Mouse (Mus musculus): ENCODE data around the gene Mgst2. TPM values are rescaled to one million over a fixed set of nuclear protein-coding genes. Genes with fewer than 3 reads are reported as not detected.

Mgst2 gene
- polyA plus RNA-seq, 1 experiment from 2014 or later, result 16.5 TPM

GRCm38 (mm10) chr3:51654303-51655055 lies 5.7 kb upstream of the Mgst2 start:
- ATAC-seq (ENCODE audit: low read depth), result no peak
- no peaks in the 10 kb centered on the region for H3K36me3 ChIP-seq
- H3K4me3 ChIP-seq (replicated peaks), result no peak overlapping the region
- H3K4me2 ChIP-seq, result no peak overlapping the region
- no peak overlapping the region for H3K9ac ChIP-seq
- no peaks in the 10 kb centered on the region for H3K9me3 ChIP-seq (replicated peaks)
- no peak for DNase-seq
- H3K27me3 ChIP-seq, result peaks cover 3% of the 10 kb centered on the region; the same call in 1 of the 2 replicates
- peaks cover 30% of the 10 kb centered on the region for H3K4me1 ChIP-seq (replicated peaks)
- H3K27ac ChIP-seq, result peak overlapping the region; percentile 79
- WGBS (ENCODE audit: insufficient replicate concordance), result 32% methylated on average over 6 of the region's 6 CpGs

- H3K4me3 ChIP-seq (replicated peaks), result no peak overlapping the region
These were observed 745 bp upstream of the Mgst2 start for GRCm38 (mm10) chr3:51659415-51659814.

GRCm38 (mm10) chr3:51660821-51661276 lies 689 bp downstream of the Mgst2 start:
- Histone ChIP-seq H3K4me2 (peak overlapping the region; percentile 53), H3K4me1 (replicated peaks) (peaks cover 44% of the 10 kb centered on the region), H3K36me3 (no peaks in the 10 kb centered on the region), H3K4me3 (replicated peaks) (peak overlapping the region; percentile 37), H3K27ac (peak overlapping the region; percentile 61), H3K9me3 (replicated peaks) (no peaks in the 10 kb centered on the region), H3K27me3 (no peaks in the 10 kb centered on the region), H3K9ac (peak overlapping the region; percentile 52; the same call in 1 of the 2 replicates)
- DNase-seq (no peak), ATAC-seq (ENCODE audit: low read depth) (peak; percentile 64)
- 73% methylated on average over 3 of the region's 3 CpGs for WGBS (ENCODE audit: insufficient replicate concordance)

More at GRCm38 (mm10) chr3:51659415-51659814, 745 bp upstream of the Mgst2 start:
- DNase-seq, result no peak
- Histone ChIP-seq H3K27ac (no peak overlapping the region), H3K27me3 (no peaks in the 10 kb centered on the region), H3K4me1 (replicated peaks) (peaks cover 48% of the 10 kb centered on the region), H3K36me3 (no peaks in the 10 kb centered on the region), H3K9me3 (replicated peaks) (no peaks in the 10 kb centered on the region), H3K4me2 (no peak overlapping the region), H3K9ac (no peak overlapping the region)
- ATAC-seq (ENCODE audit: low read depth), result no peak
- 79% methylated on average over 5 of the region's 5 CpGs for WGBS (ENCODE audit: insufficient replicate concordance)

- Histone ChIP-seq H3K9ac (peak overlapping the region; percentile 52), H3K9me3 (replicated peaks) (no peaks in the 10 kb centered on the region), H3K36me3 (no peaks in the 10 kb centered on the region), H3K4me1 (replicated peaks) (peaks cover 44% of the 10 kb centered on the region), H3K27ac (peak overlapping the region; percentile 61), H3K4me2 (peak overlapping the region; percentile 53), H3K4me3 (replicated peaks) (peak overlapping the region; percentile 37), H3K27me3 (no peaks in the 10 kb centered on the region)
- ATAC-seq (ENCODE audit: low read depth) (peak; percentile 31; the same call in 1 of the 2 replicates), DNase-seq (no peak)
- WGBS (ENCODE audit: insufficient replicate concordance), result 24% methylated on average over 5 of the region's 5 CpGs
These were observed 1.2 kb downstream of the Mgst2 start for GRCm38 (mm10) chr3:51661376-51661775.

- peaks cover 44% of the 10 kb centered on the region for H3K4me1 ChIP-seq (replicated peaks)
- no peaks in the 10 kb centered on the region for H3K36me3 ChIP-seq
- ATAC-seq (ENCODE audit: low read depth) (peak; percentile 26; the same call in 1 of the 2 replicates), DNase-seq (no peak)
- H3K9ac ChIP-seq, result peak overlapping the region; percentile 35; the same call in 1 of the 2 replicates
- H3K4me3 ChIP-seq (replicated peaks), result peak overlapping the region; percentile 19; the same call in 1 of the 2 replicates
- WGBS (ENCODE audit: insufficient replicate concordance), result 30% methylated on average over 11 of the region's 11 CpGs
- H3K27ac ChIP-seq, result peak overlapping the region; percentile 52
- no peaks in the 10 kb centered on the region for H3K9me3 ChIP-seq (replicated peaks)
- peak overlapping the region; percentile 53 for H3K4me2 ChIP-seq
- no peaks in the 10 kb centered on the region for H3K27me3 ChIP-seq
These were observed 1.9 kb downstream of the Mgst2 start for GRCm38 (mm10) chr3:51661880-51662550.

- H3K9ac ChIP-seq, result peak overlapping the region; percentile 35; the same call in 1 of the 2 replicates
These were observed 2.4 kb downstream of the Mgst2 start for GRCm38 (mm10) chr3:51662557-51662956.

GRCm38 (mm10) chr3:51668607-51669006 lies 8.4 kb downstream of the Mgst2 start:
- H3K36me3 ChIP-seq, result no peaks in the 10 kb centered on the region
- H3K4me3 ChIP-seq (replicated peaks), result no peak overlapping the region
- DNase-seq (no peak), ATAC-seq (ENCODE audit: low read depth) (no peak)
- H3K9me3 ChIP-seq (replicated peaks), result no peaks in the 10 kb centered on the region
- no peak overlapping the region for H3K9ac ChIP-seq
- H3K4me2 ChIP-seq, result no peak overlapping the region
- H3K27ac ChIP-seq, result no peak overlapping the region
- no peaks in the 10 kb centered on the region for H3K27me3 ChIP-seq
- H3K4me1 ChIP-seq (replicated peaks), result peaks cover 44% of the 10 kb centered on the region
- WGBS (ENCODE audit: insufficient replicate concordance), result 67% methylated on average over 2 of the region's 2 CpGs

More at GRCm38 (mm10) chr3:51662557-51662956, 2.4 kb downstream of the Mgst2 start:
- ATAC-seq (ENCODE audit: low read depth), result 0 out of 2 replicates have a peak, but pooled peaks have one; percentile 35
- Histone ChIP-seq H3K27ac (peak overlapping the region; percentile 52; the same call in 1 of the 2 replicates), H3K4me3 (replicated peaks) (peak overlapping the region; percentile 3; the same call in 1 of the 2 replicates), H3K27me3 (no peaks in the 10 kb centered on the region), H3K9me3 (replicated peaks) (no peaks in the 10 kb centered on the region), H3K4me1 (replicated peaks) (peaks cover 44% of the 10 kb centered on the region), H3K4me2 (peak overlapping the region; percentile 53), H3K36me3 (no peaks in the 10 kb centered on the region)
- 14% methylated on average over 6 of the region's 6 CpGs for WGBS (ENCODE audit: insufficient replicate concordance)
- no peak for DNase-seq

GRCm38 (mm10) chr3:51670414-51671070 lies 10.4 kb downstream of the Mgst2 start:
- DNase-seq (peak; percentile 77), ATAC-seq (ENCODE audit: low read depth) (peak; percentile 93)
- no peaks in the 10 kb centered on the region for H3K27me3 ChIP-seq
- peak overlapping the region; percentile 53 for H3K4me2 ChIP-seq
- peaks cover 56% of the 10 kb centered on the region for H3K4me1 ChIP-seq (replicated peaks)
- H3K9me3 ChIP-seq (replicated peaks), result no peaks in the 10 kb centered on the region
- 18% methylated on average over 5 of the region's 5 CpGs for WGBS (ENCODE audit: insufficient replicate concordance)
- peak overlapping the region; percentile 93 for H3K27ac ChIP-seq
- H3K4me3 ChIP-seq (replicated peaks), result no peak overlapping the region
- H3K36me3 ChIP-seq, result no peaks in the 10 kb centered on the region
- H3K9ac ChIP-seq, result peak overlapping the region; percentile 37

- no peak for DNase-seq
- peak; percentile 21; the same call in 1 of the 2 replicates for ATAC-seq (ENCODE audit: low read depth)
- H3K27ac ChIP-seq, result peak overlapping the region; percentile 93
- 53% methylated on average over 1 of the region's 1 CpGs for WGBS (ENCODE audit: insufficient replicate concordance)
- H3K9me3 ChIP-seq (replicated peaks), result no peaks in the 10 kb centered on the region
- H3K36me3 ChIP-seq, result no peaks in the 10 kb centered on the region
- peaks cover 5% of the 10 kb centered on the region; the same call in 1 of the 2 replicates for H3K27me3 ChIP-seq
- H3K4me3 ChIP-seq (replicated peaks), result no peak overlapping the region
- H3K4me1 ChIP-seq (replicated peaks), result peaks cover 56% of the 10 kb centered on the region
- H3K4me2 ChIP-seq, result peak overlapping the region; percentile 53
- peak overlapping the region; percentile 14; the same call in 1 of the 2 replicates for H3K9ac ChIP-seq
These were observed 10.9 kb downstream of the Mgst2 start for GRCm38 (mm10) chr3:51671071-51671469.

GRCm38 (mm10) chr3:51672631-51673030 lies 12.5 kb downstream of the Mgst2 start:
- Histone ChIP-seq H3K36me3 (no peaks in the 10 kb centered on the region), H3K27me3 (peaks cover 14% of the 10 kb centered on the region), H3K9me3 (replicated peaks) (no peaks in the 10 kb centered on the region), H3K9ac (peak overlapping the region; percentile 11; the same call in 1 of the 2 replicates), H3K4me3 (replicated peaks) (no peak overlapping the region), H3K4me1 (replicated peaks) (peaks cover 56% of the 10 kb centered on the region), H3K27ac (peak overlapping the region; percentile 93), H3K4me2 (no peak overlapping the region)
- no peak for DNase-seq
- WGBS (ENCODE audit: insufficient replicate concordance), result 17% methylated on average over 4 of the region's 4 CpGs
- ATAC-seq (ENCODE audit: low read depth), result no peak

Measured in liver, embryonic 13.5 days (tissue).